Comparison of ENCODE assay signal across 8 mouse cellular contexts in the genomic region with DNA sequence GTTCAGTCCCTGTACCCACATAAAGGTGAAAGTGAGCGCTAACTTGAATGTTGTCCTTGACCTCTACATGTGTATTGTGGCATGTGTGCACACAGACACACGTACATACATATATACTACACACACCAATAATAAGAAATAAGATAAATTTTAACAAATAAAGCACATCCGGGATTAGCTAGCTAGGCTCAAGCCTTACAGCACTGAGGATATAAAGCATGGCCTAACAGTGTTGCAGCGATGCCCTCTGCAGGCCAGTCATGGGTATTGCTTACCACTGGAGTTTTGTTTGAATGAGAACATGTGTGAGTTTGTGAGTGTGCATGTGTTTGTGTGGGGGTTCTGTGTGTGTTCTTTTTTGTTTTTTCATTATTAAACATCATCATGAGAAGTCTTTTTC. TPM values are rescaled to one million over a fixed set of nuclear protein-coding genes. Genes with fewer than 3 reads are reported as not detected.
A peak's percentile ranks its signal among the peaks of the same experiment; 100 is the strongest.
DNase-seq lines count a peak whose midpoint lies in the region; ATAC-seq and TF ChIP-seq lines count a peak whose summit lies in the region.

No protein-coding gene starts in this region.

- DNase-seq in cerebellum, postnatal 14 days: peak; percentile 26 to 37
- peak; percentile 25 for DNase-seq in neural tube, embryonic 11.5 days (ENCODE audit: low spot score)
- DNase-seq in neural tube, embryonic 10.5 days (ENCODE audit: extremely low spot score, low spot score): no peak
- peak; percentile 38 for DNase-seq in embryonic facial prominence, embryonic 11.5 days (ENCODE audit: low spot score)
- peak in 1 of 2 experiments; percentile 36 for DNase-seq in left cerebral cortex, adult 2 months (ENCODE audit: extremely low spot score in 1 of 2, low spot score in 2 of 2)
- DNase-seq in retina, postnatal 1 day: peak; percentile 28
- DNase-seq in ovary, postnatal 10 days (ENCODE audit: low spot score): no peak

- H3K4me2 ChIP-seq in neural tube, embryonic 11.5 days (ENCODE audit: low read depth): no peak overlapping the region
- H3K4me2 ChIP-seq in embryonic facial prominence, embryonic 11.5 days (ENCODE audit: low read depth, low read length): no peak overlapping the region

- no peaks in the 10 kb centered on the region for H3K27me3 ChIP-seq in neural tube, embryonic 11.5 days (ENCODE audit: control insufficient read depth, insufficient read depth, low read length)
- no peaks in the 10 kb centered on the region for H3K27me3 ChIP-seq in embryonic facial prominence, embryonic 11.5 days (ENCODE audit: control insufficient read depth, insufficient read depth, low read length)

- ATAC-seq in cerebellum, adult (ENCODE audit: insufficient number of reproducible peaks, low FRiP score, low TSS enrichment): no peak
- no peak for ATAC-seq in neural tube, embryonic 11.5 days (ENCODE audit: insufficient read depth, low FRiP score, low TSS enrichment)
- no peak for ATAC-seq in embryonic facial prominence, embryonic 11.5 days (replicated peaks; ENCODE audit: insufficient number of reproducible peaks, low FRiP score, low TSS enrichment, low read depth)

- WGBS in neural tube, embryonic 11.5 days: 77% methylated on average over 4 of the region's 4 CpGs
- WGBS in embryonic facial prominence, embryonic 11.5 days: 64% methylated on average over 4 of the region's 4 CpGs

- no peak overlapping the region for H3K4me3 ChIP-seq in neural tube, embryonic 11.5 days (ENCODE audit: low read depth, low read length)
- H3K4me3 ChIP-seq in embryonic facial prominence, embryonic 11.5 days (ENCODE audit: low read depth, low read length): no peak overlapping the region
- no peak overlapping the region for H3K4me3 ChIP-seq in left cerebral cortex, adult 2 months

- H3K9ac ChIP-seq in neural tube, embryonic 11.5 days (ENCODE audit: low read length): no peak overlapping the region
- H3K9ac ChIP-seq in embryonic facial prominence, embryonic 11.5 days (replicated peaks; ENCODE audit: low read length): no peak overlapping the region

- peak; percentile 83 for TF ChIP-seq CTCF in left cerebral cortex, adult 2 months (IDR thresholded peaks at IDR 0.05)

- H3K9me3 ChIP-seq in neural tube, embryonic 11.5 days (ENCODE audit: control insufficient read depth, low read length): no peaks in the 10 kb centered on the region
- H3K9me3 ChIP-seq in embryonic facial prominence, embryonic 11.5 days (replicated peaks; ENCODE audit: control insufficient read depth, low read length): no peaks in the 10 kb centered on the region

- peaks cover 2% of the 10 kb centered on the region for H3K36me3 ChIP-seq in neural tube, embryonic 11.5 days (ENCODE audit: control insufficient read depth, insufficient read depth, low read length)
- no peaks in the 10 kb centered on the region for H3K36me3 ChIP-seq in embryonic facial prominence, embryonic 11.5 days (replicated peaks; ENCODE audit: control insufficient read depth, insufficient read depth, low read depth, low read length)

- H3K27ac ChIP-seq in neural tube, embryonic 11.5 days (ENCODE audit: low read depth, low read length): no peak overlapping the region
- no peak overlapping the region for H3K27ac ChIP-seq in embryonic facial prominence, embryonic 11.5 days (replicated peaks; ENCODE audit: low read depth, low read length)
- no peak overlapping the region for H3K27ac ChIP-seq in left cerebral cortex, adult 2 months

- intact Hi-C loops in left cerebral cortex, adult 2 months (cut with DNase I): no loop called here

- H3K4me1 ChIP-seq in neural tube, embryonic 11.5 days (ENCODE audit: control insufficient read depth, insufficient read depth, low read length): no peaks in the 10 kb centered on the region
- no peaks in the 10 kb centered on the region for H3K4me1 ChIP-seq in embryonic facial prominence, embryonic 11.5 days (ENCODE audit: control insufficient read depth, insufficient read depth, low read length)

RNA-seq across cellular contexts. Expression of a gene that starts 47.2 kb away (rescaled TPM):
- 105 and 109 TPM in 2 replicates for polyA plus RNA-seq in neural tube, embryonic 11.5 days (2014; fragmentation: Nextera tagmentation; extraction: Ambion mirVana)
- polyA plus RNA-seq in embryonic facial prominence, embryonic 11.5 days (2014; fragmentation: Nextera tagmentation; extraction: Ambion mirVana): 89.9 and 94.7 TPM in 2 replicates
- 100 to 1,000 TPM in 1 of 2 experiments, 10 to 100 TPM in 1; 98.9 to 103 TPM for total RNA-seq in left cerebral cortex, adult 2 months (2021)

RNA-seq across cellular contexts. Expression of a gene that starts 48.6 kb away (rescaled TPM):
- polyA plus RNA-seq in neural tube, embryonic 11.5 days (2014; fragmentation: Nextera tagmentation; extraction: Ambion mirVana): 21.8 and 26.2 TPM in 2 replicates
- 29.4 and 30.3 TPM in 2 replicates for polyA plus RNA-seq in embryonic facial prominence, embryonic 11.5 days (2014; fragmentation: Nextera tagmentation; extraction: Ambion mirVana)
- total RNA-seq in left cerebral cortex, adult 2 months (2021): 1 to 10 TPM; 7.0 to 7.3 TPM

Comparison
In these comparisons a context has a peak if more than half of its experiments do, and no peak if none do; other contexts are left out.
1. DNase-seq: peak in cerebellum, postnatal 14 days (2 of 2), neural tube, embryonic 11.5 days (single experiment), embryonic facial prominence, embryonic 11.5 days (single experiment) and retina, postnatal 1 day (single experiment); none in neural tube, embryonic 10.5 days (single experiment) and ovary, postnatal 10 days (single experiment).